ENCODE assay signal across 16 mouse cellular contexts in the genomic region with DNA sequence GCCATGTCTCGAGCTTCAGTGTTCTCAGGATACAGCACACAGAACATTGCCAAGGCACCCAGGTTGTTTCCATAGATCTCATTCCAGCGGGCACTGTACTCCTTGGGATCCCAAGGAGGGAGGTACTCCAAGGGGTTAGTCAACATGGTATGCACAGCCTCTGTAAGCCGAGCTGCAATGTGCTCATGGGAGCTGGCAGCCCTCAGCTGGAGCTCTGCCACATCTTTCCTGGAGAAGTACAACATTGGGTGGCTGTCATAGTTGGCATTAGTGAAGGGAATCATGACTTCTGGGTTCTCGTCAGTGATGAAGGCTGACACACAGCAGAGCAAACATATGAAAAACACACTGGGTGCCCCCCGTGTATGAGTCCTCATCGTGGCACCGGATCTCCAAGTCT. TPM values are rescaled to one million over a fixed set of nuclear protein-coding genes. Genes with fewer than 3 reads are reported as not detected.
DNase-seq lines count a peak whose midpoint lies in the region; ATAC-seq and TF ChIP-seq lines count a peak whose summit lies in the region.
"Had no signal": no experiment of that assay in that cellular context is flagged by ENCODE, and none has a peak within 500 bp of the region (broad histone marks: within the 10 kb centered on the region; RNA-seq: fewer than 3 reads in every experiment).

No protein-coding gene starts in this region.

- WGBS in heart, postnatal 0 days: 66% methylated on average over 7 of the region's 7 CpGs

- no peak overlapping the region for H3K4me3 ChIP-seq in heart, postnatal 0 days (ENCODE audit: low read depth, low read length)
- H3K4me3 ChIP-seq: embryonic facial prominence, embryonic 12.5 days; hindbrain, embryonic 15.5 days had no signal

- H3K4me2 ChIP-seq in heart, postnatal 0 days (ENCODE audit: low read depth, low read length): no peak overlapping the region
- H3K4me2 ChIP-seq: embryonic facial prominence, embryonic 12.5 days; hindbrain, embryonic 15.5 days had no signal

- peak; percentile 65 for DNase-seq in adrenal gland, postnatal 10 days
- no peak for DNase-seq in adrenal gland, adult 18-20 months (ENCODE audit: low spot score in 2 of 2)
- DNase-seq in heart, postnatal 0 days (ENCODE audit: low spot score): peak; percentile 34
- DNase-seq in heart, adult 8-10 months (ENCODE audit: low spot score): no peak
- peak; percentile 9 for DNase-seq in ovary, postnatal 36 days (ENCODE audit: low spot score)
- DNase-seq in ovary, postnatal 10 days (ENCODE audit: low spot score): no peak
- DNase-seq in urinary bladder, adult 2 months (ENCODE audit: low spot score): no peak
- DNase-seq: cerebellum, adult 18-20 months had no signal

- TF ChIP-seq EP300 in heart, postnatal 0 days (IDR thresholded peaks at IDR 0.05; ENCODE audit: low read depth): no peak

- no peaks in the 10 kb centered on the region for H3K27me3 ChIP-seq in heart, postnatal 0 days (ENCODE audit: control insufficient read depth, insufficient read depth, low read length)
- H3K27me3 ChIP-seq: embryonic facial prominence, embryonic 12.5 days; hindbrain, embryonic 15.5 days had no signal

- H3K9me3 ChIP-seq in heart, postnatal 0 days (replicated peaks; ENCODE audit: control insufficient read depth, low read length): no peaks in the 10 kb centered on the region
- H3K9me3 ChIP-seq: embryonic facial prominence, embryonic 12.5 days; G1E; hindbrain, embryonic 15.5 days had no signal

- peak; percentile 57; the same call in 1 of the 2 replicates for ATAC-seq in heart, postnatal 0 days (ENCODE audit: insufficient read depth, low read depth)
- ATAC-seq in inflammation-experienced regulatory T-cells, adult 6 months: no peak
- ATAC-seq: activated CD4-positive, CD25-positive, alpha-beta regulatory T cell, adult 4 months had no signal

- 0 out of 2 replicates have a peak overlapping the region, but pooled peaks have one; percentile 16 for H3K27ac ChIP-seq in heart, postnatal 0 days (ENCODE audit: low read depth)
- H3K27ac ChIP-seq: embryonic facial prominence, embryonic 12.5 days; hindbrain, embryonic 15.5 days; kidney, postnatal 0 days; liver, embryonic 14.5 days had no signal

- H3K4me1 ChIP-seq in heart, postnatal 0 days (ENCODE audit: control insufficient read depth, insufficient read depth): peaks cover 5% of the 10 kb centered on the region; the same call in 1 of the 2 replicates
- H3K4me1 ChIP-seq: hindbrain, embryonic 15.5 days had no signal

- H3K36me3 ChIP-seq in heart, postnatal 0 days (replicated peaks; ENCODE audit: control insufficient read depth, insufficient read depth, low read length): no peaks in the 10 kb centered on the region
- H3K36me3 ChIP-seq: G1E; hindbrain, embryonic 15.5 days had no signal

- no peak overlapping the region for H3K9ac ChIP-seq in heart, postnatal 0 days (replicated peaks; ENCODE audit: low read depth, low read length)
- H3K9ac ChIP-seq: embryonic facial prominence, embryonic 12.5 days; hindbrain, embryonic 15.5 days; liver, embryonic 14.5 days had no signal

- TF ChIP-seq CTCF in heart, postnatal 0 days (IDR thresholded peaks at IDR 0.05; ENCODE audit: low read depth): no peak

RNA-seq across cellular contexts. Expression of a gene that starts 23.8 kb away (rescaled TPM):
- total RNA-seq in adrenal gland, postnatal 10 days (2021): 10 to 100 TPM; 13.1 to 13.9 TPM
- 1 to 10 TPM; 8.6 to 9.8 TPM for total RNA-seq in adrenal gland, adult 18-20 months (2021)
- 19.5 and 36.9 TPM in 2 replicates for total RNA-seq in heart, postnatal 0 days (2014; rRNA removed; ENCODE audit: low replicate concordance)
- 5.8 and 6.1 TPM in 2 replicates for polyA plus RNA-seq in heart, postnatal 0 days (2015; fragmentation: Nextera tagmentation; extraction: Ambion mirVana)
- 1 to 10 TPM; 3.8 to 5.7 (median 4.9) TPM for total RNA-seq in heart, adult 8-10 months (2022)
- 15.9 and 17.6 TPM in 2 replicates for polyA plus RNA-seq in urinary bladder, adult 2 months (2012; rRNA removed)
- 1 to 10 TPM; 1.0 to 3.3 (median 2.4) TPM for polyA plus RNA-seq in inflammation-experienced regulatory T-cells, adult 6 months (2017; shearing (Covaris generic))
- polyA plus RNA-seq: G1E had no signal

RNA-seq across cellular contexts. Expression of a gene that starts 55.9 kb away (rescaled TPM):
- 1 to 10 TPM; 1.4 to 2.5 TPM for total RNA-seq in adrenal gland, postnatal 10 days (2021)
- total RNA-seq in adrenal gland, adult 18-20 months (2021): under 1 TPM; 0.45 to 0.56 TPM
- 0.70 TPM in 1 of 2 replicates, not detected in the other for total RNA-seq in heart, postnatal 0 days (2014; rRNA removed; ENCODE audit: low replicate concordance)
- polyA plus RNA-seq in heart, postnatal 0 days (2015; fragmentation: Nextera tagmentation; extraction: Ambion mirVana): 0.41 and 0.49 TPM in 2 replicates
- under 1 TPM in 2 of 4 experiments, not detected in 2; 0.24 to 0.26 TPM for total RNA-seq in heart, adult 8-10 months (2022)
- polyA plus RNA-seq in urinary bladder, adult 2 months (2012; rRNA removed): 1.8 and 2.4 TPM in 2 replicates
- polyA plus RNA-seq in inflammation-experienced regulatory T-cells, adult 6 months (2017; shearing (Covaris generic)): 10 to 100 TPM; 30.6 to 42.2 (median 39.7) TPM
- total RNA-seq: gastrocnemius, postnatal 36 days had no signal
- polyA plus RNA-seq: G1E had no signal

Comparison
In these comparisons a context has a peak if more than half of its experiments do, and no peak if none do; other contexts are left out.
1. DNase-seq: peak in adrenal gland, postnatal 10 days (single experiment), heart, postnatal 0 days (single experiment) and ovary, postnatal 36 days (single experiment); none in adrenal gland, adult 18-20 months (0 of 2), heart, adult 8-10 months (single experiment), ovary, postnatal 10 days (single experiment) and urinary bladder, adult 2 months (single experiment).